Mouse (Mus musculus): ENCODE results near the gene Evc2.

Evc2 gene

DNA sequence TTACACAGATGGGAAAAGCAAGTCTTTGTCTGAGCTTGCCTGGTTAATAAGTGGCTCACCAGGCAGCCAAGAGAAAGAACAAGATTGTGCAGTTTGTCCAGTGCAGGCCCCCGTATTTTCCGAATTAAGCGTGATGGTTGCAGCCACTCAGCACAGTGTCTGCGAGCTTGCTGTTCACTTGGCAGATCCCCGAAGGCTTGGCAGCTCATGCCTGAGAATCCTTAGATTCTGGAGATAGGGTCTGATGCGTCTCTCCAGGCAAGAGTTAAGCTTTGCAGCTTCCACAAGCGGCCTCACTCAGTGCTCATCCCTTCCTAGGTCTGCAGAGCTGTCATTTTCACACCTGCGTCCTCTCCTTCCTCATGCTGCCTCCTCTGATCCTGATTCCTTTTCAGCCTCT is 30.5 kb downstream of the Evc2 start:
- no peak for DNase-seq (ENCODE audit: low spot score)

GRCm38 (mm10) chr5:37377376-37377775 is 39.1 kb downstream of the Evc2 start:
- no peak for DNase-seq (ENCODE audit: low spot score)

- DNase-seq (ENCODE audit: low spot score), result no peak
Observed at GRCm38 (mm10) chr5:37380641-37381040, 42.3 kb downstream of the Evc2 start.

GRCm38 (mm10) chr5:37383570-37383969 is 45.3 kb downstream of the Evc2 start:
- DNase-seq (ENCODE audit: low spot score), result no peak

DNA sequence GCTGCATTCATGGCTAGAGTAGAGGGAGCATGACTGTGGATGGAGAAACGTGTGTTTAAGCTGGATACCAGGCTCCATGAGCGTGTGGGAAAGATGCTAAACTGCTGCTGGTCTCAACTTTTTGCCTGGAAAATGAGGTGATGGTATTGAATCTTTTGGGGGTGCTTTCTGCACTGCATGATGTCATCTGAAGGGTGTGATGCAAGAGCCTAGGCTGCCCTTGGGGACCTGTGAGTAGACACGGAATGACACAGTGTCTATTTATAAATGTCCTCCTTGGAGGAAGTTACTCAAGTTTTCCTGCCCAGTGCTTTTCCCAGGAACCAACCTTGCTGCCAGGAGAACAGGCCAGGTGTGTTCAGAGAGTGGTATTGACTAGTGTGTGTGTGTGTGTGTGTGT is 50.3 kb downstream of the Evc2 start:
- no peak for DNase-seq (ENCODE audit: low spot score)

DNA sequence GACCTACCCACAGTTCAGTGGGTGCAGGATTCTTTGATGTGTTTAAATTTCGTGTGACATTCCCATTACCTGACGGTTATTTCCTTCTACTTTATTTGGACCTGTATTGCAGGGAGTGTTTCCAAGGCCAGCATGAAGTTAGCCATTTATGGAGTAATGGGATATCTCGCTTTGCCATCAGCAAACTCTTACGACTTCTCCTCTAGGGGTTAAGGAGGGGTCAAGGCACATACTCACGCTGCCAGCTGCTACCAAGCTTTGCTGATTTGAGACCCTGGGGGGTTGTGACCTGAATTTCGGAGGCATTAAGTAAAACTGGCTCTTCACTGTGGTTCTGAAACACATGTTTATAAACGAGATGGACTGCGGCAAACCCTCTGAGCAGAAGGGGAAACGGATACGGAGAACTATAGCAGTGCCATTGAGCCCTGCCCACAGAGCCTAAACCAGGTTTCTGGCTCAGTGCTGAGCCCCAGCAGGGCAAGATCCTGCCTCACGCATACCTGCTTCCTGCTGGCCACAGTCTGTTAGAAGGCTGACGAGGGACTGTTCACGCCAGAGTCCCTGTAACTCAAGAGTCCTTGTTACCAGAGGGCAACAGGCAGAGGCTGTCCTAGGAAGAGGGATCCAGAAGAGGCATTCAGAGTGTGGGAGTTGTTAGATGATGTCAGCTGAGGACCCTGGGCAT is 51.7 kb downstream of the Evc2 start:
- DNase-seq (ENCODE audit: low spot score), result no peak

GRCm38 (mm10) chr5:37390923-37391322 is 52.6 kb downstream of the Evc2 start:
- DNase-seq (ENCODE audit: low spot score), result no peak

GRCm38 (mm10) chr5:37391901-37392300 is 53.6 kb downstream of the Evc2 start:
- no peak for DNase-seq (ENCODE audit: low spot score)

- no peak for DNase-seq (ENCODE audit: low spot score)
Observed at GRCm38 (mm10) chr5:37395172-37396030, 57.1 kb downstream of the Evc2 start.

GRCm38 (mm10) chr5:37419028-37419427 is 80.7 kb downstream of the Evc2 start:
- no peak for DNase-seq (ENCODE audit: low spot score)

DNA sequence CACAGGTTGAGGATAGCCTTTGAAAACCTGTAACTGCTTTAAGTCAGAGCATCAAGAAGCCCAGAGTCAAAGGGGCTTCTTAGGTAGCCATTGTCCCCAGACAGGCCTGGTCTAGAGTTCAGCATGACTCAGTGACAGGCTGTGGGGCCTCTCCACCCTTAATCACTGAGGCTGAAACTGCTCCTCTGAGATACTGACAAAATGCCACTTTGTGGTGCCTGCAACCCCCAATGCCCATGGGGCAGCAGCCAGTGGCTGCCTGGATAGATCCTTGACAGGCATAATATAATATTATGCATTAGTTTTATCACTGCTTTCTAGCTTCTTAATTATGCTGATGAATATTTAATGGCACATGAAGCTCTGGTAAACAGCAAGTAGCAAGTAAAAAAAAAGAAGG is 88.9 kb downstream of the Evc2 start:
- no peak for DNase-seq (ENCODE audit: low spot score)

- no peak for DNase-seq (ENCODE audit: low spot score)
Observed at GRCm38 (mm10) chr5:37435417-37435816, 97.1 kb downstream of the Evc2 start.

DNA sequence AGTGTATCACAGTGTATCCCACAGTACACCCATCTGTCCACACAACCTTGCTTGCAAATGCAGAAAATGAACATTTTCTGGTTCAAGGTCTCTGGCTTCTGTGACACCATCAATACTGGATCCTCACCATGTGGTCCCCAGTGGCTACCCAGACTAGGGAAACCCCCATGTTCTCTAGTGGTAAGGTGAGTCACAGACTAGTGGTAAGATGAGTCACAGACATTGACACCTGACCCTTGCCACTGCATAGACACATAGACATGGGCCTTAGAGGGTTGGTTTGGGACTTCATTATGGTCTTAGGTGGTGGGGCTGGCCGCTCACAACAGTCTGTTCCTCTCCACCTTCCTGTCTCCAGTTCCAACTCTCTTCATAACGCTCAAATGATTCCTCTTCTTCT is 104.5 kb downstream of the Evc2 start:
- DNase-seq (ENCODE audit: low spot score), result no peak

GRCm38 (mm10) chr5:37447546-37447945 is 109.2 kb downstream of the Evc2 start:
- no peak for DNase-seq (ENCODE audit: low spot score)

DNA sequence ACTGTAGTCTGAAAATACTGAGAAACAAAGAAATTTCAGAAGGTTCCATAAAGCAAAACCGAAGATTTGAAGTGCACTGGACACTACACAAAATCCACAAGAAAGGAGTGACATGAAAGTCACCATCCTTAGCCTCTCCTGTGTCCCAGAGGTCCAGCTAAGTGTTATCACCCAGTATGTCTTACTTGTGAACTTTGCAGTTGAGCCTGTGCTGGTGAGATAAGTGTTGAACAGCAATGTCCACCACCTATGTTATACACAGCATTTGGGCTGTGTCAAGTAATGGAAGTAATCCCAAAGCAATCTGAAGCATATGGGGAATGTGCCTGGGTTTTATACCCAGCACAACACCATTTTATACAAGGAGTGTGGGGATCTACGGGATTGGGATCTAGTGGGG is 118.3 kb downstream of the Evc2 start:
- DNase-seq (ENCODE audit: low spot score), result no peak

DNA sequence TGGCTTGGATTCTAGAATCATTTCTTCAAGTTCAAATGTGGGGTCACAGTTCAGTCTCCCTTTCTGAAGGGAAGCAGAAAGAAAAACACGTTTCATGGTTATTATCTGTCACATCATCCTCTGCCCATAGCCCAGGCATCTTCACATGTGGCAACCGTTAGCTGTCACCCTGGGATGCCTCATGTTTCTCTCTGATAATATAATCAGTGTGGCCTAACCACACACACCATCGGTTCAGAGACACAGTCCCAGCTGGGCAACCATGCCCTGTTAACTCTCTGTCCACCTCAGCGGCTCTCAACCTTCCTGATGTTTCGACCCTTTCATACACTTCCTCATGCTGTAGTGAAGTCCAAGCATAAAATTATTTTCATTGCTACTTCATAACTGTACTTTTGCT is 118.9 kb downstream of the Evc2 start:
- DNase-seq (ENCODE audit: low spot score), result no peak

- DNase-seq (ENCODE audit: low spot score), result no peak
Observed at GRCm38 (mm10) chr5:37457831-37458230, 119.5 kb downstream of the Evc2 start.

DNA sequence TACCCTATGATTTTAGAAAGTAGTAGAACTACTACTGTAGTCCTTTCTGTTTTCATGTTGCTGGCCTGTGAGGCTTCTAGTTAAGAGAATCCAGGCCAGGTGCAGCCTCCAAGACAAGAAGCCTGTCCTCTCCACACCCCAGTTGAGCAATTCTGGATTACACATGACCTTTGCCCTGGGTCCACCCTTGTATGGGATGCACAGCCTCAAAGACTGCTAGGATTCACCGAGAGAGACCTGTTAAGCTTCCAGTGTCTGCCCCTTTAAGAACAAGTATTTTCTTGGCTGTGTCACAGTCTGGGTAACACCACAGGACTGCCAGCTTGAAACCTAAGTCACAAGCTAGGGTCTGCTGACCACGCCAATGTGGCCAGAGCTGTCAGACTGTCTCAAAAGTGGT is 119.9 kb downstream of the Evc2 start:
- no peak for DNase-seq (ENCODE audit: low spot score)

DNA sequence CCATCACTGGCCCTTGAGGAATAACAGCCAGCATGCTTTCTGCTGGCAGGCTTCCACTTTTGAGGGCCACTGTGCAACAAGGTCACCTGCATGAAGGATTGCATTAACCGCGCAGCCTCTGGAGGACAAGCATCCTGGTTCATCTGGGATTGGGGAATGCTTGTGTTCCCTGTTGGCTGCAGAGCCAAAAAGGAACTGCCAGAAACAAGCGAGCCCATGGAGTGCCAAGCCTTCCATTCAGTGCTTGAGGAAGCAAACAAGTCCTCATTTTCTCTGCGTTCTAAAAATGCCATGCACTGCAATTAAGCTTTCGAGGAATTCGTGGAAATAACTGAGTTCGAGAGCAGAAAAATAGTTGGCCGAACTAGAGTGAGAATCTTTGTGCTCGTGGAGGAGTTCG is 127.2 kb downstream of the Evc2 start:
- DNase-seq (ENCODE audit: low spot score), result no peak

GRCm38 (mm10) chr5:37467646-37468045 is 129.3 kb downstream of the Evc2 start:
- no peak for DNase-seq (ENCODE audit: low spot score)

- DNase-seq (ENCODE audit: low spot score), result no peak
Observed at GRCm38 (mm10) chr5:37469031-37469430, 130.7 kb downstream of the Evc2 start.

DNA sequence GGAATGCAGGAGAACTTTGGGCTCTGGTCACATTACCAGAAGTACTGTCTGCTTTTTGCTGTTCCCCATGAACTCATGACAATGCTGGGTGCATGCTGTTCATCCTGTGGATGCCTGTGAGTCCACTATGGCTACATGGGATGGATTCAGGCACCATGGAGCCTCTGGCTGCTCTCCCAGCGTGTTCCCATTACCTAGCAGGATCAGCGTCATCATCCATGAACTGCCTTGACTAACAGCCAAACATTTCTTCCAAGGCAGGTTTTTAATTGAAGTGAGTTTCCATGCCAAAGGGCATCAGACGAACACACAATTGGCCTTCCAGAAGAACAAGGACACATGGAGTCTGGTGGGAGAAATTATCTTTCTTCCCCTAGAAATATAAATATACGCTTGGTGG is 133.3 kb downstream of the Evc2 start:
- DNase-seq (ENCODE audit: low spot score), result no peak

GRCm38 (mm10) chr5:37472025-37472608 is 133.8 kb downstream of the Evc2 start:
- DNase-seq (ENCODE audit: low spot score), result no peak
